In the genomic region with DNA sequence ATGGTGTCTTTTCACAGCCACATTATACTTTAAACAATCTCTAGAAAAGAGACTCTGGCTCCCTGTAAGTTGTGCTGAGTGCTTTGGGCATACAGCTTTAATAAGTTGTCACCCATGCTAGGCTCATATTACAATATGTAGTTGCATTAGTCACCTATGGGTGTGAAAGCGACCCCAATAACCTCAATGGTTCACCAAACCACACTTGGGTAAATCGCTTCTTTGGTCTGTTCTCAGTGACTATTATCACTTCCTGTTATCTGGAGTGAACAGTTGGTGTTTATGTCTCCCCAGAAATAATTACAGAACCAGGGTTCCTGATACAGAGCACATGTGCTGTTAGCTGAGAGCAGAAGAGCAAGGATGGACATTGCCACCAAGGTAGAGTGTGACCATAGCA, we compare ENCODE assay signal across 3 mouse cellular contexts. TPM values are rescaled to one million over a fixed set of nuclear protein-coding genes. Genes with fewer than 3 reads are reported as not detected.
"Had no signal": no experiment of that assay in that cellular context is flagged by ENCODE, and none has a peak within 500 bp of the region (broad histone marks: within the 10 kb centered on the region; RNA-seq: fewer than 3 reads in every experiment).

No protein-coding gene starts in this region.

RNA-seq across cellular contexts. Expression of a gene that starts 15.4 kb away (rescaled TPM):
- polyA plus RNA-seq: neural tube, embryonic 14.5 days; testis, adult 2 months had no signal

RNA-seq across cellular contexts. Expression of a gene that starts 41.7 kb away (rescaled TPM):
- total RNA-seq: monocyte, adult 5-6 weeks had no signal
